In genomic region chr13:47335996-47336684, GRCm38 (mm10) we compare ENCODE assay signal across 8 mouse cellular contexts.
DNase-seq lines count a peak whose midpoint lies in the region; ATAC-seq and TF ChIP-seq lines count a peak whose summit lies in the region.

No protein-coding gene starts in this region.

- no peak for TF ChIP-seq POLR2A in lung, adult 2 months (IDR thresholded peaks at IDR 0.05; ENCODE audit: borderline replicate concordance, extremely low read depth, low read depth, low read length)
- TF ChIP-seq POLR2A in bone marrow macrophage, adult 2 months (IDR thresholded peaks at IDR 0.05; ENCODE audit: borderline replicate concordance, low read depth, low read length), result no peak
- no peak for TF ChIP-seq POLR2A in heart, adult 2 months (IDR thresholded peaks at IDR 0.05; ENCODE audit: insufficient read depth, low read depth, low read length)
- no peak for TF ChIP-seq POLR2A in thymus, adult 2 months (IDR thresholded peaks at IDR 0.05; ENCODE audit: control insufficient read depth, extremely low read depth, insufficient read depth, low read length, poor library complexity)

- H3K4me1 ChIP-seq in lung, embryonic 14.5 days (ENCODE audit: insufficient read depth), result no peaks in the 10 kb centered on the region; the same call in 1 of the 2 replicates
- H3K4me1 ChIP-seq in lung, adult 2 months (ENCODE audit: control insufficient read depth, insufficient read depth, low read length), result no peaks in the 10 kb centered on the region
- H3K4me1 ChIP-seq in bone marrow macrophage, adult 2 months (ENCODE audit: control insufficient read depth, insufficient read depth, low read length), result peaks cover 21% of the 10 kb centered on the region
- H3K4me1 ChIP-seq in heart, adult 2 months (ENCODE audit: control insufficient read depth, insufficient read depth, low read length), result no peaks in the 10 kb centered on the region; the same call in 1 of the 2 replicates
- H3K4me1 ChIP-seq in thymus, adult 2 months (replicated peaks; ENCODE audit: control insufficient read depth, insufficient read depth, low read length), result no peaks in the 10 kb centered on the region

- no peaks in the 10 kb centered on the region for H3K27me3 ChIP-seq in lung, embryonic 14.5 days (ENCODE audit: insufficient read depth, low read length)
- no peaks in the 10 kb centered on the region for H3K27me3 ChIP-seq in heart, adult 2 months (ENCODE audit: control insufficient read depth, insufficient read depth, low read length)
- H3K27me3 ChIP-seq in thymus, adult 2 months (ENCODE audit: control insufficient read depth, insufficient read depth, low read length), result no peaks in the 10 kb centered on the region

- peak overlapping the region; percentile 29; the same call in 1 of the 2 replicates for H3K4me2 ChIP-seq in lung, embryonic 14.5 days

- no peaks in the 10 kb centered on the region for H3K79me2 ChIP-seq in heart, adult 2 months (replicated peaks; ENCODE audit: control insufficient read depth, insufficient read depth, low read length)

- DNase-seq in lung, embryonic 14.5 days, result peak; percentile 51
- DNase-seq in lung, adult 2 months, result no peak
- peak; percentile 39 to 51 for DNase-seq in heart, adult 2 months
- peak; percentile 59 to 86 for DNase-seq in left cerebral cortex, postnatal 14 days (ENCODE audit: low spot score in 2 of 2)
- peak; percentile 56 for DNase-seq in telencephalon, adult 2 months (ENCODE audit: low read depth, low spot score)
- DNase-seq in thymus, adult 2 months, result no peak

- intact Hi-C loops in heart, adult 2 months (cut with DNase I), result no loop called here
- intact Hi-C loops in left cerebral cortex, postnatal 14 days (cut with DNase I), result no loop called here

- H3K9ac ChIP-seq in lung, embryonic 14.5 days, result no peak overlapping the region
- no peak overlapping the region for H3K9ac ChIP-seq in heart, adult 2 months (ENCODE audit: low read depth, low read length)

- no peak overlapping the region for H3K27ac ChIP-seq in lung, embryonic 14.5 days (ENCODE audit: low read depth)
- peak overlapping the region; percentile 55 for H3K27ac ChIP-seq in bone marrow macrophage, adult 2 months (ENCODE audit: insufficient read depth, low read depth, low read length)
- no peak overlapping the region for H3K27ac ChIP-seq in heart, adult 2 months
- H3K27ac ChIP-seq in thymus, adult 2 months (ENCODE audit: control insufficient read depth, insufficient read depth, low read length), result no peak overlapping the region

- no peak for TF ChIP-seq CTCF in lung, embryonic 14.5 days (IDR thresholded peaks at IDR 0.05; ENCODE audit: low read depth)
- TF ChIP-seq CTCF in lung, adult 2 months (IDR thresholded peaks at IDR 0.05; ENCODE audit: insufficient read depth, low read length), result no peak
- no peak for TF ChIP-seq CTCF in bone marrow macrophage, adult 2 months (IDR thresholded peaks at IDR 0.05; ENCODE audit: low read depth, low read length)
- TF ChIP-seq CTCF in heart, adult 2 months (IDR thresholded peaks at IDR 0.05), result no peak
- no peak for TF ChIP-seq CTCF in thymus, adult 2 months (IDR thresholded peaks at IDR 0.05; ENCODE audit: borderline replicate concordance, control insufficient read depth, extremely low read depth, insufficient read depth, low read length, poor library complexity)

- no peak overlapping the region for H3K4me3 ChIP-seq in lung, embryonic 14.5 days (ENCODE audit: low read depth, low read length)
- no peak overlapping the region for H3K4me3 ChIP-seq in lung, adult 2 months (replicated peaks; ENCODE audit: extremely low read depth, low read depth, low read length)
- no peak overlapping the region for H3K4me3 ChIP-seq in bone marrow macrophage, adult 2 months (ENCODE audit: insufficient read depth, low read length)
- H3K4me3 ChIP-seq in heart, adult 2 months, result no peak overlapping the region
- H3K4me3 ChIP-seq in thymus, adult 2 months (ENCODE audit: control insufficient read depth, insufficient read depth, low read length), result no peak overlapping the region

- H3K9me3 ChIP-seq in lung, embryonic 14.5 days (ENCODE audit: low read depth, low read length), result no peaks in the 10 kb centered on the region

- 38% methylated on average over 16 of the region's 16 CpGs for WGBS in lung, embryonic 14.5 days
- WGBS in lung, adult 2 months, result 33% methylated on average over 16 of the region's 16 CpGs
- 36% methylated on average over 16 of the region's 16 CpGs for WGBS in heart, adult 2 months
- WGBS in thymus, adult 2 months, result 66% methylated on average over 16 of the region's 16 CpGs

- ATAC-seq in lung, embryonic 14.5 days (ENCODE audit: insufficient read depth), result no peak; the same call in 1 of the 2 replicates
- ATAC-seq in CD4-positive, CD25-positive, alpha-beta regulatory T cell, adult 4 months, result no peak

- TF ChIP-seq EP300 in heart, adult 2 months (IDR thresholded peaks at IDR 0.05; ENCODE audit: insufficient read depth, low read depth, low read length), result no peak

- H3K36me3 ChIP-seq in lung, embryonic 14.5 days (ENCODE audit: insufficient read depth), result no peaks in the 10 kb centered on the region
- H3K36me3 ChIP-seq in heart, adult 2 months (ENCODE audit: control insufficient read depth, insufficient read depth, low read length), result no peaks in the 10 kb centered on the region
- H3K36me3 ChIP-seq in thymus, adult 2 months (ENCODE audit: control insufficient read depth, insufficient read depth, low read length), result no peaks in the 10 kb centered on the region

Comparison
In these comparisons a context has a peak if more than half of its experiments do, and no peak if none do; other contexts are left out.
1. DNase-seq: peak in lung, embryonic 14.5 days (single experiment), heart, adult 2 months (2 of 2), left cerebral cortex, postnatal 14 days (2 of 2) and telencephalon, adult 2 months (single experiment); none in lung, adult 2 months (single experiment) and thymus, adult 2 months (single experiment).